In the genomic region with DNA sequence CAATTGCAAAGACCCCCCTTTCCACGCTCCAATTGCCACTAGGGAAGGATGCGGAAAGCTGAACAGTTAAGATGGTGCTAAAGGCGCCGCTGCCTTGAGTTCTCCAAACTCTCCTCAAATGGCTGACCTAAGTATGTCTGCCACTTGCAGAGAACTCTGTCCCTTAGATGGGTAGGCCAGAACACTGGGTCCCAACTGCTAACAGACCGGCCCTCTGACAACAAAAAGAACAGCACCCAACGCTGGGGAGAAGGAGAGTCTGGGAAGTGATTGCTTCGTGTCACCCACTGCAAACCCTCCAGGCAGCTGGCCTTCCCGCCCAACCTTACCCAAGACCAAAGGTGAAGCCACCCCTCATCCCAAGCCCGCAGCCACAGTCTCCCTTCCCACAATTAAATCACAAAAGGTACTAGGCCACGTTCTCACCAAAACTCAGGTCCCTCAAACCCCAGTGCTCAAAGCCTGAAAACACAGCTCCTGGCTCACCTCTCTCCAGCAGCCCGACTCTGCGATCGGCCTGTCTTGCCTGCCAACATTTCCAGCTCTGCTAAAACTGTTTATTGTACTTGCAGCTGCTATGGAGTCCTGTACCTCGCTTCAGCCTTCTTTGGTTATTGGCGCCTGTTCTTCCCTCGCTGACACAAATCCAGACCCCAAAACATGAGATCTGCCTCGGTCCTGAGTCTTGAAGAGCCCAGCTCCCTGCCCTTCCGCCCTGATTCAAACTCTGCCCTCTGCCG, we compare ENCODE assay signal across 8 mouse cellular contexts. TPM values are rescaled to one million over a fixed set of nuclear protein-coding genes. Genes with fewer than 3 reads are reported as not detected.
DNase-seq lines count a peak whose midpoint lies in the region; TF ChIP-seq lines count a peak whose summit lies in the region.

No protein-coding gene starts in this region.

- no peaks in the 10 kb centered on the region for H3K36me3 ChIP-seq in testis, adult 2 months (ENCODE audit: control insufficient read depth, insufficient read depth, low read length)

- no peak for TF ChIP-seq CTCF in testis, adult 2 months (IDR thresholded peaks at IDR 0.05; ENCODE audit: control insufficient read depth, insufficient read depth, insufficient replicate concordance, low read depth, low read length)

- peak overlapping the region; percentile 61 for H3K4me3 ChIP-seq in testis, adult 2 months (ENCODE audit: control insufficient read depth, low read depth, low read length)

- intact Hi-C loops in heart, postnatal 14 days (cut with DNase I) = loop anchor here (5.0 kb wide), 2 partner anchors 48 to 98 kb away; no protein-coding TSS in a partner anchor

- peak overlapping the region; percentile 59; the same call in 1 of the 2 replicates for H3K27ac ChIP-seq in testis, adult 2 months (ENCODE audit: control insufficient read depth, insufficient read depth, low read depth, low read length)

- H3K27me3 ChIP-seq in testis, adult 2 months (ENCODE audit: control insufficient read depth, insufficient read depth, low read length) = no peaks in the 10 kb centered on the region

- no peak for TF ChIP-seq POLR2A in testis, adult 2 months (IDR thresholded peaks at IDR 0.05; ENCODE audit: control insufficient read depth, low read depth, low read length)

- H3K4me1 ChIP-seq in testis, adult 2 months (ENCODE audit: control insufficient read depth, insufficient read depth, low read length) = no peaks in the 10 kb centered on the region

- peak; percentile 4 for DNase-seq in adrenal gland, adult 2 months
- DNase-seq in adrenal gland, adult 18-20 months (ENCODE audit: low spot score in 2 of 2) = no peak
- DNase-seq in testis, postnatal 14 days (ENCODE audit: low spot score) = no peak
- peak; percentile 14 to 25 for DNase-seq in heart, postnatal 14 days
- DNase-seq in lung, postnatal 14 days = peak; percentile 31
- no peak for DNase-seq in thymus, postnatal 14 days
- DNase-seq in layer of hippocampus, adult 9-10 months (ENCODE audit: low spot score) = no peak

RNA-seq across cellular contexts. Expression of gene Ddr2, which starts 0.6 kb away (rescaled TPM):
- total RNA-seq in adrenal gland, adult 2 months (2021) = 10 to 100 TPM; 17.2 to 23.0 TPM
- 2.7 and 3.3 TPM in 2 replicates for polyA plus RNA-seq in adrenal gland, adult 2 months (2012; rRNA removed)
- 10 to 100 TPM; 16.3 to 23.5 TPM for total RNA-seq in adrenal gland, adult 18-20 months (2021)
- 1.8 TPM in 2 replicates for polyA plus RNA-seq in testis, adult 2 months (2012; rRNA removed)
- 10 to 100 TPM; 25.3 to 26.8 TPM for total RNA-seq in heart, postnatal 14 days (2021)

Comparison
In these comparisons a context has a peak if more than half of its experiments do, and no peak if none do; other contexts are left out.
1. DNase-seq: peak in adrenal gland, adult 2 months (single experiment), heart, postnatal 14 days (2 of 2) and lung, postnatal 14 days (single experiment); none in adrenal gland, adult 18-20 months (0 of 2), testis, postnatal 14 days (single experiment), thymus, postnatal 14 days (single experiment) and layer of hippocampus, adult 9-10 months (single experiment).